Mouse (Mus musculus): ENCODE results near the gene Lurap1l.

DNA sequence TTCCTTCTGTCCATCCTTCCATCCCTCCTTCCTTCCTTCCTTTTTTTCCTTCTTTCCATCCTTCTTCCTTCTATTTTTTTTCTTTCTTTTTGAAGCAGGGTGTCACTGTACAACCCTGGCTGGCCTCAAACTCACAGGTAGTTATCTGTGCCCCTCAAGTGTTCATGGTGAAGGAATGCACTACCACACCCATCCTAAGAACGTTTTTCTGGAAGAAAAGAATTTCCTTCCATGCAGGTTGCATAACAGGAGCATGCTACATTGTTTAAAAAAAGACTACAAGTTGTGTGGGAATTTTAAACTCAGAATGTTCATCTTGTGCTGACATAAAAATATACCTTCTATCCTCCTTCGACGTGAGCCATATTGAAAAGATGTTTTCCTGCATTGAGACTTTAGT lies 7.4 kb downstream of the Lurap1l start:
- TF ChIP-seq CTCF (IDR thresholded peaks at IDR 0.05; ENCODE audit: low read depth) (no peak), EP300 (IDR thresholded peaks at IDR 0.05; ENCODE audit: low read depth) (no peak)
